Mouse (Mus musculus): ENCODE results near the gene Sfxn3.

Sfxn3 gene

DNA sequence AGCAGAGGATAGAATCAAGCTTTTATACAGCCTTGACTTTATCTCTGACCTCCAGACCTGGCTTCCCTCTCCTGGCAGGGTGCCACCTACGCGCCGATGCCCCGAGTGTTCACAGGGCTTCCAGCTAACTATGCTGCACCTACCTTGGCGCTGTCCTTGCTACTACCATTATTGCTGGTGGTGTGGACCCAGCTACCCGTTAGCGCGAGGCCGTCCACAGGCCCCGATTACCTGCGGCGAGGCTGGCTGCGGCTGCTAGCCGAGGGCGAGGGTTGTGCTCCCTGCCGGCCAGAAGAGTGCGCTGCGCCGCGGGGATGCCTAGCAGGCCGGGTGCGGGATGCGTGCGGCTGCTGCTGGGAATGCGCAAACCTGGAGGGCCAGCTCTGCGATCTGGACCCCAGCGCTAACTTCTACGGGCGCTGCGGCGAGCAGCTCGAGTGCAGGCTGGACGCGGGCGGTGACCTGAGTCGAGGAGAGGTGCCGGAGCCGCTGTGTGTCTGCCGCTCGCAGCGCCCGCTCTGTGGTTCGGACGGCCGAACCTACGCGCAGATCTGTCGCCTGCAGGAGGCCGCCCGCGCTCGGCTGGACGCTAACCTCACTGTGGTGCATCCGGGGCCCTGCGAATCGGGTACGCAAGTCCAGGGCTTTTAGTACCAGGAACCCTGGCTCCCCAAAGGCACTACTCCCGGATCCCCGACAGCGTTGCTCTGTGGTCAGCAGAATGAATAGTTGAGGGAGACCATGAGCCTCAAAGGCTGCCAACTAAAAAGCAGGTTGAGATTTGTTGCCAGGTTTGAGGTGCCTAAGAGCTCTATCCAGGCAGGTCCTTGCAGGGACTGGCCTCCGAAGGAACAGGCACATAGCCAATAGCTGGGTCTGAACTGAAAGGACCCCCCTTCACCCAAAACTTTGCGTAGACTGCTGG is 29.5 kb downstream of the Sfxn3 start:
- DNase-seq, result peak; percentile 47 to 83

DNA sequence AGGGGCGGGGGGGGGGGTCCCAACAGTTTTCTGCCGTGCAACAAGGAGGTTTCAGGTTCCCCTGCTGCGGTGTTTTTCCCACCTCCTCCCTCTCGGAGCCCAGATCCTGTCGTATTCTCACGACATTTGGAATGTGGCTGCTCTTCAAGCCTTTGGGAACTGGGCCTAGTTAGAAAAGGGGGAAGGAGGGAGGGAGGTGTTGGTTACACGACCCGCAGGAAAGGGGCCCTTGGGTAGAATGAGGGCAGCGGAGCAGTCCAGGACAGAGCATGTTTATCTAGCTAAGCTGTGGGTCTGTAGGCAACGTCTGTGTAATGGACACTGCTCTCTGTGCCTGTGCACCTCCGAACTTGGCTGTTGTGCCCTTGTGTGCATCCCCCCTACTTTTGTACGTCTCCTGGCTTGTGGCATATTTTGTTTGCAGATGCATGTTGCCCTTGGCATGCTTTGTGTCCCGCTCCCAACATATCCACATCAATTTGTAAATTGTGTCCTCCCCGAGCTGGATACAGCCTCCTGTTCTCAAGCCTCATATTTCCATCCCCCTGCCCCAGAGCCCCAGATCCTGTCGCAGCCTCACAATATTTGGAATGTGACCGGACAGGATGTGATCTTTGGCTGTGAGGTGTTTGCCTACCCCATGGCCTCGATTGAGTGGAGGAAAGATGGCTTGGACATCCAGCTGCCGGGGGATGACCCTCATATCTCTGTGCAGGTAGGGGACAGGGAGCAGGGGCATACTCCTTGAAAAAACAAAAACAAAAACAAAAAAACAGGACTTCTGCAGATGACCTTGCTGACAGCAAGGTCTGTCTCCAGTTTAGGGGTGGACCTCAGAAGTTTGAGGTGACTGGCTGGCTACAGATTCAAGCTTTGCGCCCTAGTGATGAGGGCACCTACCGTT is 30.7 kb downstream of the Sfxn3 start:
- DNase-seq, result no peak

DNA sequence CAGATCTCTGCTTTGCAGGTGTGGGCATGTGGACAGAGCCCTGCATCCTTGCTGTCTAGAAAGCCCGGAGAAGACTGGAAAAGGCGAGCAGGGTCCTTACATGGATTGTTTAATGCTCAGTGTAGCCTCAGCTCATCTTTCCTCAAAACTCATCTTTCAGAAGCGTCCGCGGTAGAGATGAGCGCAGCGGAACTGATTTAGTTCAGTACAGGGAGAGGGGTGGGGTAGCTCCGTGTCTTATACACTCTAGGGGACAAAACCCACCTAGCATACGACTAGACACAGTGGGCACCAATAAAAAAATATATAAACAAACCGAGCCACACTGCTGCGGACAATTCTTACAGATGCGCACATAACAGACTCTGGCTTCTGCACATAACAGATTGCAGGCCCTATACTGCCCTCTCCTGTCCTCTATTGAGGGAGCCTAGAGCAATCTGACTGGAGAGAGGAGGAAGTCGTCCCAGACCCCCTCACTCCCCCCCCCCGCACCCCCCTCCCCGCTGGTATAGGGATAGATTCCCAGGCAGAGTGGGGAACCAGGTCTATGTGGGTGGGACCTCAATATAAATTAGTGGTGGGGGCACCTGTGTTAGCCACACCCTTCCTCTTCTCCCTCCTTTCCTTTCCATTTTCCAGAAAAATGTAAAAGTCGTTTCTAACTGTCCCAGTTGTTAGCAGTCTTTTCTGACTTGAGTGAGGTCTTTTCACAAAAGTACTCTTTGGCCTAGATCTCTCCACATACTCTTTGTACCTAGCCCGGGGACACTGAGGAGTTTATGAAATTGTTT is 31.9 kb downstream of the Sfxn3 start:
- no peak for DNase-seq

DNA sequence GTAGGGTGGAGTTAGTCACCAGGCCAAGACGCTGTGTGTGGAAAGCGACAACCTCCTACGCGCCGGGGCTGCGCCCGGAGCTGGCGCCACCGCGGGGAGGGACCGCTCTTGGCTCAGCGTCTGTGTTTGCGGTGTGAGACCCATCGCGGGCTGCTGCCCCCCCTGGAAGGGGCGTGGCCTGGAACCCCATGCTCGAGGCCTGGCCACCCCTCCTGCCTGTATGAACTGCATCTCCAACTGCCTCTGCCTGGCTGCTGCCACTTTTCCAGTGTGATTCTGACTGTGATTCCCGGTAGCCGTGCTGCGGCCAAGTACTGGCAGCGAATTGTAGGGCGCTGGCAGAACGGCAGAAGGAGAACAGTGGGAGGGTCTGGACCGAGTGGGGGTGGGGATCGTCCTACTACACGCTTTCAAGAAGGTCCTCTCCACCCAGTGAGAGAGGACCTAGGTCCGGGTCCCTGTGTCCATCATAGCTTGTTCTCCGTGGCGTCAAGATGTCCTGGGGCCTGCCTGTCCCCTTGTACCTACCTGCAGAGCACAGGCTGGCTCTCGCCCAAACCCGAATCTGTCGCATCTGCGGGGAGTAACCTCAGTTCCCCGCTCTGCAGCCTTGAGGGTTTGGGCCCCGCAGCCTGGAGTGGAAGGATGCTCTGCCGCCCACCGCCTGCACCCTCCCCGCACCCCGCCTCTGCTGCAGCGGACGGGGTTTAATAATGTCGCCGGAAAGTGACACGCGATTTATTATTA is 32.6 kb downstream of the Sfxn3 start:
- peak; percentile 59 to 69 for DNase-seq

DNA sequence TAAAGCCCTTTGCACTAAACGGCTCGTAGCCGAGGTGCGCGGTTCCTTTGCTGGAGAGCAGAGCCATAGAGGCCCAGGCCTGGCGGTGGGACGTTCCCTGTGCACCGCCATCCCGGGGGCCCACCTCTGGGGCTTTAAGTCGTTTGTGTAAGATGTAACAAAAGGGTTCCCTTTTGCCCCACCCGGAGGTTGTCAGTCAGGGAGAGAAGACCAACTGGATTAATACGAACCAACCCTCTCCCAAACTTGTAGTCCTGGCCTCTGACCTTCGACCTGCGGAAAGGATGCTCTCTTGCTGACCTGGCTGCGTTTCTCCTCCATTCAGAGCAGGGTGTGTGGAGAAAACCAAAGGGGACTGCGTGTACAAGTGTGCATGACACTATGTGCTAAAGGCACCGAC is 33.4 kb downstream of the Sfxn3 start:
- no peak for DNase-seq

DNA sequence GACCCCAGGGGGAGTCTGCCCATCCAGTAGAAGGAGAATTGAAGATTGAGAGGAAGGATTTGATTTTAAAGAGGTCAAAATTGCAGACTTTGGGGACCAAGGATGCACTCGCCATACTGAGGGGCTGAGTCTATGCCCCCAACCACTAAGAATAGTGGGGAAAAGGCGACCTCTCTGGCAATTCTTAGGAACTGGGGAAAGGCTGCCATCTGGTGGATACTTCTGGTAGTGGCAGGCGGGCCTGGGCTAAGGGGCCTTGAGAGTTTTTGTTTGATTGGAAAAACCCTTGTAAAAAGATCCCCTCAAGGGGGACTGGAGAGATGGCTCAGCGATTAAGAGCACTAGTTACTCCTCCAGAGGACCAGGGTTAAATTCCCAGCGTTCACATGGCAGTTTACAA is 34.0 kb downstream of the Sfxn3 start:
- DNase-seq, result peak; percentile 44 to 81

DNA sequence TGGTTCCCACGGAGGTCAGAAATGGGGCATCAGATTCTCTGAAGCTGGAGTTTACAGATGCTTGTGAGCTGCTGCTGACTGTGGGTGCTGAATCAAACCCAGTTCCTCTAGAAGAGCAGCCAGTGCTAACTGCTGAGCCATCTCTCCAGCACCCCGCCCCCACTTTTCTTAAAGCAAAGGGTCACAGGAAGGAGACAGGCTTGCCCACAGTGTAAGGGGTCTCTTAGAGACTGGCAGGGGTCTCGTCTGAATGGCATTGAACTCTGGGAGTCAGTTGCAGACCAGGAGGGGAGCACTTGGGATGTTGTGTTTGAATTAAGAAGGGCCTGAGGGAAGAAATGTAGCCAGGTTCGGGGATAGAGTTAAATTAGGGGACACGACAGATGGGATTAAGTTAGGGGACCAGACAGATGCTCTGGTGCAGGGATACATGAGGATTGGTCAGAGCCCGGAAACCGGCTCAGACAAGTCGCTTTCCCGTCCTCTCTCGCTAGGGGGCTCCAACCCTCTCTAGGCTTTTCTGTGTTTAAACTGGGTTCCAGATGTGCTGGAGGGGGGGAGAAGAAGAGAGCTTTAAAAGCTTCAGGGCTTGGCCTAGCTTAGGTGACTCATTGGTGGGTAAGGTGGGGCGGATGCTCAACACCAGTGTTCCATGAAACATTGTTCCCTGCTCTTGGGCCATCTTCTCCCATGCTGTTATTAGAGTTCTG is 34.7 kb downstream of the Sfxn3 start:
- peak; percentile 35 to 79 for DNase-seq

DNA sequence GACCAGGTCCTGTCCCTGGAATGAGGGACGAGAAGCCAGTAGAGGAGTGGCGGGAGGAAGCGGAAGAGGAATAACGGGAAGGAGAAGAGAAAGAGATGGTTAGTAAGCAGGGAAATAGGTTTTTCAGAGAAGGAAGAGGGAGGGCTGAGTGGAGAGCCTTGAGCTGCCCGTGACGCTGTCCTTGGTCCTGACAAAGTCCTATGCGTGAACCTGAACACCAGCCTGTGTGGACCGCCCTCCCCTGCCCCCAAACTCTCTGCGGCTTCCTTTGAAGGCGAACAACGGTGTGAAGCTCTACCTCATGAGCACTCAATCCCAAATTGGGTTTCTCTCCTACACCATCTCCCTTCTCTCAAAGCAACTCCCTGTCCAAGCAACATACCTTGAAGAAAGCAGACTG is 50.6 kb downstream of the Sfxn3 start:
- peak; percentile 33 to 84 for DNase-seq

DNA sequence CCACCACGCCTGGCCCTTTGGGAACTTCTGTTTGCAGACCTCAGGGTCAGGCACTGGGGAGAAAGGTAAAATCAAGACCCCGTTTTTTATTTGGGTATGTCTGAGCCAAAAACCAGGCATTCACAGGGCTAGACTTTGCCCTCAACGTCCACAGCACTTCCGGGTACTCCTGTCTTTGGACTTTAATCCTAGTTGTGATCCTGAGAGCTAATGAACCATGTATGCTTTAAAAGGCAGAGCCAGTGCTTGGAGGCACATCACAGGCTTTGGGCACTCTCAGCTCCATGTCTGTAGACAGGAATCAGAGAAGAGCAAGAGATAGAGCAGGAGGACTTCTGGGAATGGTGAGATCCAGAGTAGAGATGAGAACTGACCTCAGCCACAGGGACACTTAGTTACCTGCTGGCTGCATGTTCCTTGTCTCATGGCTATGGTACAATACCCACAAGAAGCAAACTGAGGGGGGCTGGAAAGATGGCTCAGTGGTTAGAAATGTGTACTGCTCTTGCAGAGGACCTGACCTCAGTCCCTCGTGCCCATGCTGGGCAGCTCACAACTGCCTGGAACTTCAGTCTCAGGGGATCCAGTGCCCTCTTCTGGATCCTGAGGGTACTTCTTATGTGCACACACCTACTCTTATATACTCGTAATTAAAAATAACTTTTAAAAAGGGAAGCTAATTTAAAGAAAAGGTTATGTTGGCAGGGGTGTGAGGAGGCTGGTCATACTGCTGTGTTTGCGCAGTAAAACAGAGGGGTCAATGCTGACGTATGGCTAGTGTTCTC is 53.4 kb downstream of the Sfxn3 start:
- peak; percentile 39 to 45 for DNase-seq

DNA sequence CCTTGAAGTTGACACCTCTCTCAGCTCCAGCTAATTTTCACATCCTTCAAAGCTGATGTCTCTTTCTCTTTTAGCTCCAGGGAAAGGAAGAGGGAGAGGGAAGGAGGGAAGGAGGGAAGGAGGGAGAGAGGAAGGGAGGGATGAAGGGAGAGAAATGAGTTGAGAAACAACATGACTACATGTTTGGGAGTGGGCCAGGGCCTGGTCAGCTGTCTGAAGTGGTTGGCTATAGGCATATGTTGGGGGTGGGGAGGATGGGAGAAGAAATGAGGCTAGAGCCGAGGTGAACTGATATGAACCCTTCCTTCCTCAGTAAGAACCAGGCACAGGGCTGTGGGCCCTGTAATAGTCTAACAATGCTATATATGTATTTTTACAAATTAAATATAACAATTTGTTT is 58.3 kb downstream of the Sfxn3 start:
- DNase-seq, result no peak

All from kidney, postnatal 36 days (tissue).